Mouse (Mus musculus): ENCODE measurements around the gene Vezt.

Gene Vezt

DNA sequence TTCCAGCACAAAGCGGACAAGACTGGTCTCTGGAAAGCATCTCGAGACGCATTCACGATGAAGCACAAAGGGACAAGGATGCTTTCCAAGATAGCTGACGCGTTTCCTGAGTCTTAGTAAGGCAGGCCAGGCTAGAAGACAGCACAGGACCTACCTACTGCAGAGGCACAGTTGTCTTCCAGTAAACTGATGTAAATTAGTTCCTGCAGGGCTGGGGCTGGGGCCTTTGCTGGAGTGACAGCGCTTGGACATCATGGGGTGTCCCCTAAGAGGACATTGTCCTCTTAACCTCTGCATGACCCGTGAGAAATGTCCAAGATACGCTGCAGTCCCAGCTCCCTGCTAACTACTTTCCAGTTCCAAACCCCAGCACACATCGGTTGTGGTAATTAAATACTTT, 66.3 kb downstream of the Vezt start:
- intact Hi-C loops (cut with DNase I), result loop anchor here (10.0 kb wide), 1 partner anchor 155 kb away; no protein-coding TSS in a partner anchor

- intact Hi-C loops (cut with DNase I), result loop anchor here (10.0 kb wide), 1 partner anchor 153 kb away; no protein-coding TSS in a partner anchor
Measured at GRCm38 (mm10) chr10:93967486-93967885, 68.1 kb downstream of the Vezt start.

- intact Hi-C loops (cut with DNase I), result no loop called here
Measured at GRCm38 (mm10) chr10:93954023-93954422, 81.6 kb downstream of the Vezt start.

GRCm38 (mm10) chr10:93953504-93953903, 82.1 kb downstream of the Vezt start:
- intact Hi-C loops (cut with DNase I), result no loop called here

DNA sequence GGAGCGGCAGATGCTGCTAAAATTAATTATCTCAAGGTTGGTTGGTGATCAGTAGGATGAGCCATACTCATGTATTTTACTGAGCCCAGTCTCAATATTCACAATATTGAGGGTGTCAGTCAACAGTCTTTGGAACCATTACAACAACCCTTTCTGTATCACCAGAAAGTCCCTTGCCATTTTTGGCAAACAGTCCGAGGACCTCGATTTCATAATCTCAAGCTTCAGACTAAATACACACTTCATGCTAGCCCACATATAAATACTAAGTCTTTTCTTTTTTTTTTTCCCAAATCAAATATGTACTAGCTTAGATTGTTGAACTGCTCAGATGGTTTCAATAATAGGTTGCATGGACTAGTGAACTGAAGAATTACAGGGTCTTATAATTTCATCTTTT, 84.6 kb downstream of the Vezt start:
- intact Hi-C loops (cut with DNase I), result no loop called here

DNA sequence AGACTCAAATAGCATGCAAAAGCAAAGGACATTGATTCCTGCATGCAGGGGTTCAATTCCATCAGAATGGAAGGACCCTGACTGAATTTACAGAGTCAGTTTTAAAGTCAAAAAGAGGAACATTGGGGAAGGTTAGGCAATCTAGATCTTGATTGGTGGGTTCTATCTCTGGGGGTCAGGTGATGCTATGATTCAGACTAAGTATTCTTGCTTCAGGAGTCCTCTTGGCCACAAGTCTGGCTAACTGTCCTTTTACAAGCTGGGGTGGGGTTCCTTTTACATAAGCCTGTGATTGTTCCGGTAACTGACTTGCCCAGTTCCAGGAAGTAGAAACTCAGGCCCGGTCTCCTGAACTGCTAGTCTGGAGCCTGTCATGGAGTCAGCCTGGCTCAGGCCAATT, 85.7 kb downstream of the Vezt start:
- intact Hi-C loops (cut with DNase I), result no loop called here

GRCm38 (mm10) chr10:93945843-93946499, 89.6 kb downstream of the Vezt start:
- intact Hi-C loops (cut with DNase I), result no loop called here

DNA sequence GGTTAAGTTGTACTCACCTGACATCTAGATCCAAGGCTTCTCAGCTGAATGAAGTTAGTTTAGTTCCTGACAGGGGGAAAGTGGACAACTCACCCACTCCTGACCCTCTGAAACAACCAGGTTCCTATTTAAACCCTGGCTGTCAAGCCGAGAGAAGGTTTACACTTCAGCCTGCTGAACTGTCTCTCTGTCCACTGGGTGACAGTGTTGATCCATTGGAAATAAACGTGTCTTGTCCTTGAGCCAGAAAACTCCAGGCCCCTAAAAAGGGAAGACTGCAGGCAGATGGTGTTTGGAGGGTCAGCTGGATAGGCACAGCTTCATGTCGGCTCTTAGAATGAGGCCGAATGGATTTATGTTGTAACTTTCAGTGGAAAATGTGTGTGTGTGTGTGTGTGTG, 90.3 kb downstream of the Vezt start:
- intact Hi-C loops (cut with DNase I), result no loop called here

DNA sequence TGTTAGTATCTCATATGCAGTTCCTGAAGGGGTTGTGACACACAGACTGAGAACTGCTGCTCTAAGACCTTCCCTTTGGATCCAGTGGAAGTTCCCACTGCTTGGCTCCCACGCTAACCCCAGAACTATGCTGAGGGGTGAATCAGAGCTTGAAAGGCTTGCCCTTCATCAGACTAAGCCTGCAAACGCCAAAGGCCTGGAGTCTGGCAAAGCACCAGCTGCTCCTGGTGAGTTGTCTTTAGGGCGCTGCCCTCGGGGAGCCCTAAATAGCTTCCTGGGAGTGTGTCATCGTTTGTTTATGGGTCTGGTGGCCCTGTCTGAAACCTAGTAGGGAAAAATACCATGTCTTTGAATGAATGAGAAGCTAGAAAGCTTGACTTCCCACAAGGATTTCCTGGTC, 91.4 kb downstream of the Vezt start:
- intact Hi-C loops (cut with DNase I), result no loop called here

DNA sequence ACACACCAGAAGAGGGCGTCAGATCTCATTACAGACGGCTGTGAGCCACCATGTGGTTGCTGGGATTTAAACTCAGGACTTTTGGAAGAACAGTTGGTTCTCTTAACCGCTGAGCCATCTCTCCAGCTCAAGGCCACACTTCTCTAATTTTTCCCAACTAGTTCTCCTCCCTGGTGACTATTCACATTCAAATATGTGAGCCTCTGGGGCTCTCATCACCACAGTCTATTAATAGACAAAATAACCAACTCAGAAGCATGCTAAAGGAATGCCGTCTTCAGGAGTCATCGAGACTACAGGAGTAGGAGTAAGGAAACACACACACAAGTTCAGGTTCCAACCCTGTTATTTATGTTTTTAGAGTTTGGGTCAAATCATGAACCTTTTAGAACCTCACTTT, 95.3 kb downstream of the Vezt start:
- intact Hi-C loops (cut with DNase I), result no loop called here

DNA sequence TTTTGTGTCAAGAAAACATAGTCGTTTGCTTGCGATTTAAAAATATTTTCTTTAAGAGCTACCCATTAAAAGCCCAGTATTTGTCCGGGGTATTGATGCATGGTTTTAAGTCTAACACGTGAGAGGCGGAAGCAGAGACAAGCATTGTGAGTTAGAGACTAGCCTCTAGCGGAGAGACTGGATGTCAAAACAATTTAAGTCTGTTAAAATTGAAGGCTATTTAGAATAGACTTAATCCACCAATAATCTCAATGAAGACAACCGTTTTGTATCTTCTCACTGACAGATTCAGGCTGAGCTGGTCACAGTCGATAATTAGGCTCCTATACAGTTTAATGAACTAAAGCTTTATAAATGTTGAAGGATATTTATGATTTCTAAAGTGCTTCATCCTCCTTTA, 95.9 kb downstream of the Vezt start:
- intact Hi-C loops (cut with DNase I), result no loop called here

DNA sequence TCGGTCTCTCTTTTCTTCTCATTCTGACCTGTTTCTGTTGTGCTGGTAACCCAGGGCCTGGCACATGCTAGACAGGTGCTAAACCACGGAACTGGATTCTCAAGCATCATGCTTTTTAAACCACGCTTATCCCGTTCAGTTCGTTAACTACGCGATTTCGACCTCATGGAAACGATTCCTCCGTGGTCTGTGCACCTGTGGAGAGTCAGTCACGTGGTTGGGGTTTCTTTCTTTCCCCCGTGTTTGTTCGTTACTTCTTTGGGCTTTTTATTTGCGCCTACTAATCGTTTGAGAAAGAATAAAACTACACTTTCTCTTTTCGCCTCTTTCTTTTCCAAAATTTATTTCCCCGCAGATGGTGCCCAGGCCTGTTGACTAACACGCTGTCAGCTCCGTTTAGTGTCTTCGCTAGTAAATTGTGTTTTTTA, 96.8 kb downstream of the Vezt start:
- intact Hi-C loops (cut with DNase I), result no loop called here

DNA sequence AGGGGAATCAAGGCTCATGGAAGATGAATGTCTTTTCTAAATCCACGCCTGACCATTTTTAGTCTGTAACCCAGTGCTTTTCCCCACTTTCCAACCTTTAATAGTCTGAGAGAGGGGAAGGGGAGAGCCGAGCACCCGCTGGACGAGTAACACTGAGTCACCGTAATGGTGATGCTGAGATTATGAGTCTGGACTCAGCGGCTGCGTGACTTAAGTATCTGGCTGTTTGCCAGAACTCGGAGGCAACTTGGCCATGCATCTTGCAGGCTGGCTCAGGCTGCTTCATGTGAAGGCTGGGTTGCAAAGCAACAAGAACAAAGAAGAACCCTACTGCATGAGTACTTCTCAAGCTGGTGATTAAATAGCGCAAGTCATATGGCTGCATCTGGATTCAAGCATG, 101.6 kb downstream of the Vezt start:
- intact Hi-C loops (cut with DNase I), result no loop called here

GRCm38 (mm10) chr10:93932861-93933260, 102.8 kb downstream of the Vezt start:
- intact Hi-C loops (cut with DNase I), result no loop called here

DNA sequence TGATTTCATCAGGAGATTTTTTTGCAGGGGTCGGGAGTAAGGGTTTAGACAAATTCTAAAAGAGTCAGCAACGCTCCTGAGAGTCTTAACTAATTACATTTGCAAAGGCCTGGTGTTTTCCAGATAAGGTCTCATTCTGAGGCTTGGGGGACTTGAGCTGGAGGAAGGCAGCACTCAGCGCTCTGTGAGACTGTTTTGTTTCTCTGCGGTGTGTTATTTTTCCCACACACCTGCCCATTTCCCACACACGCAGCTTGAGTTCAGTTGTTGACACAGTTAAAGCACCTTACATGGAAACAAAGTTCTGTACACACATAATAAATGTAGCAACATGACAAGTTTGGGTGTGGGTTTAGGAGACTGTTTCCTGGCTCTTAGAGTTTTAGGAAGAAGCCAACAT, 103.6 kb downstream of the Vezt start:
- intact Hi-C loops (cut with DNase I), result no loop called here

DNA sequence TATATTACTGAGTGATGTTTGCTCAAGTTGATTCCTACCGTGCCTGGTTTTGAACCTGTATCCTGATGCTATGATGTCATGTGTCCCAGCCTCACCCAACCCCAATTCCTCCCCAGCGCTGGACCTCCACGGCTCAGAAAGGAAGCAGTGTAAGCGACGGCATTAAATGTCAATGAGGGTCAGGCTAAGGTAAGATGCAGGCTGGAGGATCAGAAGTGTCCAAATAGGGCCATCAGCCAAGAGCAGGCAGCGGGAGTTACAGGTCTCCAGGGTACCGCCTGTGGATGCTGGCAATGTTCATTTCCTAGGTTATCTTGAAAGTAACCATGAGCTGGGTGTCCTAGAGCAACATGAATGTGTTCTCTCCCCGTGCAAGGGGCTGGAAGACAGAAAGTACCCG, 104.2 kb downstream of the Vezt start:
- intact Hi-C loops (cut with DNase I), result no loop called here

GRCm38 (mm10) chr10:93930236-93930824, 105.3 kb downstream of the Vezt start:
- intact Hi-C loops (cut with DNase I), result no loop called here

DNA sequence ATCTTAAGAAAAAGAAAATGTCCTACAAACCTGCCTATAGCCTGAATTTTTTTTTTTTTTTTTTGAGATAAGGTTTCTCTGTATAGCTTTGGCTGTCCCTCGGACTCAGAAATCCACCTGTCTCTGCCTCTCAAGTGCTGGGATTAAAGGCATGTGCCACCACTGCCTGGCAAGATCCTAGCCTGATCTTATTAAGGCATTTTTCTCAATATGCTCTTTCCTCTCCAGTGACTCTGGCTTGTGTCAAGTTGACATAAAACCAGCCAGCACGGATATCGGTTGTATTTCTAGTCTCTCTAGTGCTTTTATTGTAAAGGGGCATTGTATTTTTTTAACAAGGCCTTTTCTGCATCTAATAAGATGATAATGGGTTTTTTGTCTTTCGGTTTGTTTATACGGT, 111.0 kb downstream of the Vezt start:
- intact Hi-C loops (cut with DNase I), result no loop called here

DNA sequence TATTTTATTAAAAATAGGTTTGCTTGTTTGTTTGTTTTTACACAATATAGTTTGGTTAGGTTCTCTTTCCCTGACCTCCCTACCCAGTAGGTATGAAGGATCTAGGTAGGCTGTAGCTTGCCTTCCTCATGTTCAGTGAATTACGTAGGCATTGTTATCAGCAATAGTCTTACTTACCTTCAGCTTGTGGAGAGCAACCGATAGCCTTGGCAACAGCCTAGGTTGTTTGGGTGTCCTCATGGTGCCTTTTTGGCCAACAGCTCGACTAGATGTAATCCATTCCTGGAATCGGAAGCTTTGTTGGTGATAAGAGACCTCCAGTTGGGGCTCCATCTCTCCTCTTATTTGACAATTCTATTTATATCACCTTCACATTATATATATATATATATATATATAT, 114.5 kb downstream of the Vezt start:
- intact Hi-C loops (cut with DNase I), result no loop called here

GRCm38 (mm10) chr10:93919227-93919626, 116.4 kb downstream of the Vezt start:
- intact Hi-C loops (cut with DNase I), result no loop called here

GRCm38 (mm10) chr10:93918701-93919100, 116.9 kb downstream of the Vezt start:
- intact Hi-C loops (cut with DNase I), result no loop called here

DNA sequence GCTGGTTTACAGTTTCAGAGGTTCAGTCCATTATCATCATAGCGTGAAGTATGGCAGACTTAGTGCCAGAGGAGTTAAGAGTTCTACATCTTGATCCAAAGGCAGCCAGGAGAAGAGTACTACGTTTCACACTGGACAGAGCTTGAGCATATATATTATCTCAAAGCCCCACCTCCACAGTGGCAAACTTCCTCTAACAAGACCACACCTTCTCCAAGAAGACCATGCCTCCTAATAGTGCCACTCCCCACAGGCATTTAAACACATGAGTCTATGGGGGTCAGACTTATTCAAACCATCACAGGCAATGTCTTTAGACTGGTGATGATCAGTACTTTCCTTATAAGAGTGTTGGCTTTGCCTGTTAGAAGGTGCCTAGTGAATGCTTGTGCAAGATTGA, 117.5 kb downstream of the Vezt start:
- intact Hi-C loops (cut with DNase I), result no loop called here

DNA sequence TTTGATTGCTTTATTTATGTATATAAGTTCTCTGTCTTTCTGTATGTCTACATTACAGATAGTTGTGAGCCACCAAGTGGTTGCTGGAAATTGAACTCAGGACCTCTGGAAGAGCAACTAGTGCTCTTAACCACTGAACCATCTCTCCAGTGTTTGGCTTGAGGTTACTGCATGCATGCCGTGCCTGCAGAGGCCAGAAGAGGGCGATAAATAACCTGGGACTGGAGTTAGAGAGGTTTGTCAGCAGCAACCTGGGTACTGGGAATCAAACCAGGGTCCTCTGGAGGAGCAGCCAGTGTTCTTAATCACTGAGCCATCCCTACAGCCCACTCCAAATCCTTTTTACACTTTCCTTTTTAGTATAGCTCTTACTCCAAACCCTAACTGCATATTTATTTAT, 118.8 kb downstream of the Vezt start:
- intact Hi-C loops (cut with DNase I), result no loop called here
